Mouse (Mus musculus): ENCODE data around the gene Ccdc63. TPM values are rescaled to one million over a fixed set of nuclear protein-coding genes. Genes with fewer than 3 reads are reported as not detected.

The Ccdc63 gene
- total and polyA plus RNA-seq, 3 experiments: 0.08 to 0.16 TPM; not detected in 1

DNA sequence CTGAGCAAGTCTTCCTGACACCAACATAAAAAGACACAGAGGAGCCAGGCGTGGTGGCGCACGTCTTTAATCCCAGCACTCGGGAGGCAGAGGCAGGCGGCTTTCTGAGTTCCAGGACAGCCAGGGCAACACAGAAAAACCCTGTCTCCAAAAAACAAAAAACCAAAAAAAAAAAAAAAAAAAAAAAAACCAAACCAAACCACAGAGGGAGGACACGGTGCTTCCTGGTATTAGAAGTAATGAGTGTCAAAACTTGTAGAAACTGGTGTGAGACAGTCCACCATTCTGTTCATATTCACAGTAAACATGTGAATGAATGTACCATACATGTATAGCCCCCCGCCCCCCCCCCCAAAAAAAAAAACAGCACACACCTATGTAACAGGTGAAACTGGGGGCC is 35.3 kb upstream of the Ccdc63 start:
- no peak overlapping the region for H3K27ac ChIP-seq
- DNase-seq: no peak
- TF ChIP-seq CTCF (IDR thresholded peaks at IDR 0.05) (no peak), POLR2A (IDR thresholded peaks at IDR 0.05; ENCODE audit: insufficient read depth, low read depth, low read length) (no peak), EP300 (IDR thresholded peaks at IDR 0.05; ENCODE audit: insufficient read depth, low read depth, low read length) (no peak)
- H3K36me3 ChIP-seq (ENCODE audit: control insufficient read depth, insufficient read depth, low read length): no peaks in the 10 kb centered on the region
- H3K9ac ChIP-seq (ENCODE audit: low read depth, low read length): no peak overlapping the region
- no peaks in the 10 kb centered on the region for H3K79me2 ChIP-seq (replicated peaks; ENCODE audit: control insufficient read depth, insufficient read depth, low read length)
- no peaks in the 10 kb centered on the region; the same call in 1 of the 2 replicates for H3K4me1 ChIP-seq (ENCODE audit: control insufficient read depth, insufficient read depth, low read length)
- WGBS: 85% methylated on average over 7 of the region's 7 CpGs
- no peaks in the 10 kb centered on the region for H3K27me3 ChIP-seq (ENCODE audit: control insufficient read depth, insufficient read depth, low read length)
- no peak overlapping the region for H3K4me3 ChIP-seq
- intact Hi-C loops (cut with DNase I): loop anchor here (1.0 kb wide), 1 partner anchor 47 kb away; no protein-coding TSS in a partner anchor

DNA sequence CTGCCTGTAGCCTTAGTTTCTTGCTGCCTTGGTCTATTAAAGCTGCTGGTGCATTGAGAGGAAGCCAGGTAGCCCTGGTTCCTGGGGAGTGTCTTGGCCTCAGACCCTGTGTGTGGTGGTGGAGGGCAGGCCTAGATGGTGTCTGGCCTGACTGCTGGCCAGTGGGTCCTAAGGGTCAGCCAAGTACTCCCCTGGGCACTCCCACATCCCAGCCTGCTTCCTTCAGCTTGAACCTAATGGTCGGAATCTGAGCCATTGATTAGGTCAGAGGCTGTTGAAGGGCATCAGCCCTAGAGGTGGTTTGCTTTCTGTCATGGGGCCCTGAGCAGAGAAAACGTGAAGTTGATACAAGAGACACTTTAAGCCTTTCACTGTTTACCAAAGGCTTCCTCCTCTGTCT is 34.8 kb upstream of the Ccdc63 start:
- Histone ChIP-seq H3K4me1 (ENCODE audit: control insufficient read depth, insufficient read depth, low read length) (no peaks in the 10 kb centered on the region; the same call in 1 of the 2 replicates), H3K79me2 (replicated peaks; ENCODE audit: control insufficient read depth, insufficient read depth, low read length) (no peaks in the 10 kb centered on the region), H3K36me3 (ENCODE audit: control insufficient read depth, insufficient read depth, low read length) (no peaks in the 10 kb centered on the region), H3K9ac (ENCODE audit: low read depth, low read length) (no peak overlapping the region), H3K27me3 (ENCODE audit: control insufficient read depth, insufficient read depth, low read length) (no peaks in the 10 kb centered on the region), H3K4me3 (no peak overlapping the region), H3K27ac (no peak overlapping the region)
- TF ChIP-seq CTCF (IDR thresholded peaks at IDR 0.05): no peak
- TF ChIP-seq EP300 (IDR thresholded peaks at IDR 0.05; ENCODE audit: insufficient read depth, low read depth, low read length): no peak
- TF ChIP-seq POLR2A (IDR thresholded peaks at IDR 0.05; ENCODE audit: insufficient read depth, low read depth, low read length): no peak
- intact Hi-C loops (cut with DNase I): no loop called here
- DNase-seq: no peak
- 38% methylated on average over 2 of the region's 2 CpGs for WGBS

- no peak for DNase-seq
- WGBS: 94% methylated on average over 8 of the region's 8 CpGs
- no peaks in the 10 kb centered on the region for H3K79me2 ChIP-seq (replicated peaks; ENCODE audit: control insufficient read depth, insufficient read depth, low read length)
- no peak overlapping the region for H3K4me3 ChIP-seq
- H3K9ac ChIP-seq (ENCODE audit: low read depth, low read length): no peak overlapping the region
- intact Hi-C loops (cut with DNase I): no loop called here
- no peaks in the 10 kb centered on the region for H3K27me3 ChIP-seq (ENCODE audit: control insufficient read depth, insufficient read depth, low read length)
- H3K36me3 ChIP-seq (ENCODE audit: control insufficient read depth, insufficient read depth, low read length): peaks cover 5% of the 10 kb centered on the region
- H3K27ac ChIP-seq: no peak overlapping the region
- TF ChIP-seq CTCF (IDR thresholded peaks at IDR 0.05): no peak
- no peak for TF ChIP-seq POLR2A (IDR thresholded peaks at IDR 0.05; ENCODE audit: insufficient read depth, low read depth, low read length)
- TF ChIP-seq EP300 (IDR thresholded peaks at IDR 0.05; ENCODE audit: insufficient read depth, low read depth, low read length): no peak
- H3K4me1 ChIP-seq (ENCODE audit: control insufficient read depth, insufficient read depth, low read length): peaks cover 15% of the 10 kb centered on the region
Measured at GRCm38 (mm10) chr5:122171058-122171457, 30.4 kb upstream of the Ccdc63 start.

DNA sequence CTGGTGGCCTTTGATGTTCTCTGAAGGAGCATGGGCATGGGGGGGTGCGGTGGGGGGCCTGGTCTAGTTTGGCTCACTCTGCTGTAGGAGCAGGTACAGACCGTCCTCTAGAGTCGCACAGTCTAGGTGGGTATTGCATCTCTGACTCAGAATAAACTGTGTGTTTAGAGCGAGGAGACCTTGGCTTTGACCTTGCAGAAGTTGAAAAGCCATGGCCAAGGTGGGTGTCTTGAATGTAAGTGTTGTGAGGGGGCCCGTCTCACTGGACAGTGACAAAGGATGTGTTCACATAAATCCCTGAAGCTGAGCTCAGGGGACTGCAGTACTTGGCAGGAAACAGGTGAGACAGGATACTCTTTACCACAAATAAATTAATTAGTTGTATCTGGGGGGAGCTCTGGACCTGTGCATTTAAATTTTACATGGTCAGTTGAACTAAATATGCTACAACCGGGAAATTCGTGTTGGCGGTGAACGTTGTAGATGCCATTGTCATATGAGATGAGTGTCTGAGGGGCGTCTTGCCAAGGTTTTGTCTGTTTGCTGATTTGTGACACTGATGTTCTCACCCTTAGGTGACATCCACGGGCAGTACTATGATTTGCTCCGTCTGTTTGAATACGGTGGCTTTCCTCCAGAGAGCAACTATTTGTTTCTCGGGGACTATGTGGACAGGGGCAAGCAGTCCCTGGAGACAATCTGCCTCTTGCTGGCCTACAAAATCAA is 27.9 kb upstream of the Ccdc63 start:
- H3K4me1 ChIP-seq (ENCODE audit: control insufficient read depth, insufficient read depth, low read length): peaks cover 29% of the 10 kb centered on the region
- 53% methylated on average over 14 of the region's 14 CpGs for WGBS
- DNase-seq: no peak
- H3K9ac ChIP-seq (ENCODE audit: low read depth, low read length): no peak overlapping the region
- no peak overlapping the region for H3K27ac ChIP-seq
- TF ChIP-seq POLR2A (IDR thresholded peaks at IDR 0.05; ENCODE audit: insufficient read depth, low read depth, low read length) (no peak), CTCF (IDR thresholded peaks at IDR 0.05) (no peak), EP300 (IDR thresholded peaks at IDR 0.05; ENCODE audit: insufficient read depth, low read depth, low read length) (no peak)
- no peaks in the 10 kb centered on the region for H3K27me3 ChIP-seq (ENCODE audit: control insufficient read depth, insufficient read depth, low read length)
- intact Hi-C loops (cut with DNase I): no loop called here
- H3K36me3 ChIP-seq (ENCODE audit: control insufficient read depth, insufficient read depth, low read length): peaks cover 25% of the 10 kb centered on the region
- no peak overlapping the region for H3K4me3 ChIP-seq
- no peaks in the 10 kb centered on the region for H3K79me2 ChIP-seq (replicated peaks; ENCODE audit: control insufficient read depth, insufficient read depth, low read length)

GRCm38 (mm10) chr5:122166636-122167161 is 26.1 kb upstream of the Ccdc63 start:
- 35% methylated on average over 8 of the region's 8 CpGs for WGBS
- Histone ChIP-seq H3K79me2 (replicated peaks; ENCODE audit: control insufficient read depth, insufficient read depth, low read length) (peaks cover 1% of the 10 kb centered on the region; the same call in 1 of the 2 replicates), H3K4me3 (no peak overlapping the region), H3K27ac (peak overlapping the region; percentile 11; the same call in 1 of the 2 replicates), H3K27me3 (ENCODE audit: control insufficient read depth, insufficient read depth, low read length) (no peaks in the 10 kb centered on the region), H3K4me1 (ENCODE audit: control insufficient read depth, insufficient read depth, low read length) (peaks cover 40% of the 10 kb centered on the region), H3K36me3 (ENCODE audit: control insufficient read depth, insufficient read depth, low read length) (peaks cover 31% of the 10 kb centered on the region), H3K9ac (ENCODE audit: low read depth, low read length) (no peak overlapping the region; the same call in none of the 2 replicates)
- DNase-seq: no peak
- intact Hi-C loops (cut with DNase I): no loop called here
- TF ChIP-seq POLR2A (IDR thresholded peaks at IDR 0.05; ENCODE audit: insufficient read depth, low read depth, low read length): no peak
- TF ChIP-seq EP300 (IDR thresholded peaks at IDR 0.05; ENCODE audit: insufficient read depth, low read depth, low read length): no peak
- TF ChIP-seq CTCF (IDR thresholded peaks at IDR 0.05): no peak

Measured in heart, adult 2 months (tissue).